Mouse (Mus musculus) central nervous system, embryonic 14 days (tissue): ENCODE results near the gene 1700003F12Rik. TPM values are rescaled to one million over a fixed set of nuclear protein-coding genes. Genes with fewer than 3 reads are reported as not detected.

Experiments used
- polyA plus RNA-seq: library from polyadenylated mRNA; depleted of rRNA; stranded (reverse); fragments of >200 nt; gene quantifications from 2 replicates; pipeline ENCODE4 v1.2.3, GENCODE M21; 2012; rRNA removed

Gene 1700003F12Rik
- 0.68 and 0.70 TPM in 2 replicates for polyA plus RNA-seq

GRCm38 (mm10) chr2:154546711-154547110 is at the start of gene 1700003F12Rik:
TSS of gene 1700003F12Rik (plus strand) at chr2:154547085.

GRCm38 (mm10) chr2:154551476-154551875 is 4.6 kb downstream of the 1700003F12Rik start, which contains the start of gene Actl10:
TSS of gene Actl10 (plus strand) at chr2:154551776.

GRCm38 (mm10) chr2:154558264-154559039 is 11.6 kb downstream of the 1700003F12Rik start, which contains the start of gene Necab3:
TSS of gene Necab3 (minus strand) at chr2:154558890.

GRCm38 (mm10) chr2:154569836-154570286 is 23.0 kb downstream of the 1700003F12Rik start, which contains the start of gene E2f1:
TSS of gene E2f1 (minus strand) at chr2:154569892.

Other genes with a start within 250 kb of the 1700003F12Rik start
- not detected in 2 replicates for gene Bpifb9b, start 239.9 kb upstream of the 1700003F12Rik start, polyA plus RNA-seq
- 10.1 and 11.4 TPM in 2 replicates for gene Cdk5rap1, start 174.1 kb upstream of the 1700003F12Rik start, polyA plus RNA-seq
- 9.7 and 11.4 TPM in 2 replicates for gene Snta1, start 139.0 kb upstream of the 1700003F12Rik start, polyA plus RNA-seq
- 36.5 and 47.4 TPM in 2 replicates for gene Cbfa2t2, start 110.6 kb upstream of the 1700003F12Rik start, polyA plus RNA-seq
- 0.07 and 0.10 TPM in 2 replicates for gene Actl10, start 4.7 kb downstream of the 1700003F12Rik start, polyA plus RNA-seq
- gene Necab3, start 11.8 kb downstream of the 1700003F12Rik start, polyA plus RNA-seq = 13.5 and 17.8 TPM in 2 replicates
- 21.2 and 22.4 TPM in 2 replicates for gene E2f1, start 22.8 kb downstream of the 1700003F12Rik start, polyA plus RNA-seq
- gene Pxmp4, start 56.6 kb downstream of the 1700003F12Rik start, polyA plus RNA-seq = 10.3 and 11.8 TPM in 2 replicates
- gene Zfp341, start 66.2 kb downstream of the 1700003F12Rik start, polyA plus RNA-seq = 13.8 and 14.3 TPM in 2 replicates
- 0.31 and 0.66 TPM in 2 replicates for gene 4930519P11Rik, start 66.4 kb downstream of the 1700003F12Rik start, polyA plus RNA-seq
- gene Chmp4b, start 104.6 kb downstream of the 1700003F12Rik start, polyA plus RNA-seq = 208 and 217 TPM in 2 replicates
- gene Gm14214, start 222.9 kb downstream of the 1700003F12Rik start, polyA plus RNA-seq = not detected in 2 replicates
- gene Raly, start 244.0 kb downstream of the 1700003F12Rik start, polyA plus RNA-seq = 304 and 334 TPM in 2 replicates
- 7.2 and 7.8 TPM in 2 replicates for gene a, start 244.3 kb downstream of the 1700003F12Rik start, polyA plus RNA-seq